Mouse (Mus musculus): Measurements from ENCODE around the gene Ccdc117. TPM values are rescaled to one million over a fixed set of nuclear protein-coding genes. Genes with fewer than 3 reads are reported as not detected.

Gene Ccdc117
- polyA plus RNA-seq (2016; fragmentation: Nextera tagmentation; extraction: Ambion mirVana): 28.7 and 33.2 TPM in 2 replicates

- peak; percentile 92 for DNase-seq (ENCODE audit: low spot score)
- under 1% methylated on average over 65 of the region's 65 CpGs for WGBS
These were observed at the start of gene Ccdc117 for GRCm38 (mm10) chr11:5541799-5542481. Ccdc117 (minus strand) TSS chr11:5542187.

GRCm38 (mm10) chr11:5575046-5575445 lies 33.1 kb upstream of the Ccdc117 start:
- WGBS: 72% methylated on average over 6 of the region's 6 CpGs
- Histone ChIP-seq H3K4me3 (no peak overlapping the region), H3K27ac (replicated peaks) (no peak overlapping the region), H3K4me1 (peaks cover 12% of the 10 kb centered on the region), H3K27me3 (replicated peaks; ENCODE audit: low read depth, poor library complexity, severe bottlenecking) (no peaks in the 10 kb centered on the region), H3K9me3 (no peaks in the 10 kb centered on the region), H3K36me3 (replicated peaks) (no peaks in the 10 kb centered on the region)
- DNase-seq (ENCODE audit: low spot score): no peak

More at GRCm38 (mm10) chr11:5541799-5542481, at the start of gene Ccdc117:
- Histone ChIP-seq H3K4me1 (peaks cover 25% of the 10 kb centered on the region), H3K27ac (replicated peaks) (peak within 1 kb of the TSS; percentile 95), H3K36me3 (replicated peaks) (peaks cover 29% of the 10 kb centered on the region), H3K27me3 (replicated peaks; ENCODE audit: low read depth, poor library complexity, severe bottlenecking) (no peaks in the 10 kb centered on the region), H3K4me3 (peak within 1 kb of the TSS; percentile 81), H3K9me3 (no peaks in the 10 kb centered on the region)

- Histone ChIP-seq H3K4me1 (peaks cover 12% of the 10 kb centered on the region), H3K9me3 (no peaks in the 10 kb centered on the region), H3K27me3 (replicated peaks; ENCODE audit: low read depth, poor library complexity, severe bottlenecking) (no peaks in the 10 kb centered on the region), H3K36me3 (replicated peaks) (no peaks in the 10 kb centered on the region), H3K4me3 (no peak overlapping the region), H3K27ac (replicated peaks) (no peak overlapping the region)
- WGBS: 81% methylated on average over 2 of the region's 2 CpGs
- no peak for DNase-seq (ENCODE audit: low spot score)
These were observed 31.8 kb upstream of the Ccdc117 start for GRCm38 (mm10) chr11:5573821-5574220.

- no peaks in the 10 kb centered on the region for H3K9me3 ChIP-seq
- 0 out of 2 replicates have a peak, but pooled peaks cover 1% of the 10 kb centered on the region for H3K4me1 ChIP-seq
- H3K36me3 ChIP-seq (replicated peaks): no peaks in the 10 kb centered on the region
- WGBS: 94% methylated on average over 4 of the region's 4 CpGs
- H3K27ac ChIP-seq (replicated peaks): no peak overlapping the region
- DNase-seq (ENCODE audit: low spot score): no peak
- H3K27me3 ChIP-seq (replicated peaks; ENCODE audit: low read depth, poor library complexity, severe bottlenecking): no peaks in the 10 kb centered on the region
- H3K4me3 ChIP-seq: no peak overlapping the region
These were observed 29.9 kb upstream of the Ccdc117 start for GRCm38 (mm10) chr11:5571856-5572255.

- Histone ChIP-seq H3K27ac (replicated peaks) (no peak within 1 kb of the TSS), H3K9me3 (no peaks in the 10 kb centered on the region), H3K27me3 (replicated peaks; ENCODE audit: low read depth, poor library complexity, severe bottlenecking) (no peaks in the 10 kb centered on the region), H3K4me3 (no peak within 1 kb of the TSS), H3K36me3 (replicated peaks) (no peaks in the 10 kb centered on the region), H3K4me1 (no peaks in the 10 kb centered on the region)
- 87% methylated on average over 12 of the region's 12 CpGs for WGBS
- DNase-seq (ENCODE audit: low spot score): no peak
These were observed 27.5 kb upstream of the Ccdc117 start, which contains the start of gene Ankrd36 for GRCm38 (mm10) chr11:5569474-5569873. Ankrd36 (plus strand) TSS chr11:5569684.

GRCm38 (mm10) chr11:5568082-5568481 lies 26.1 kb upstream of the Ccdc117 start:
- 91% methylated on average over 5 of the region's 5 CpGs for WGBS
- Histone ChIP-seq H3K9me3 (no peaks in the 10 kb centered on the region), H3K27ac (replicated peaks) (no peak overlapping the region)

GRCm38 (mm10) chr11:5567654-5568053 lies 25.7 kb upstream of the Ccdc117 start:
- Histone ChIP-seq H3K4me1 (peaks cover 11% of the 10 kb centered on the region), H3K27me3 (replicated peaks; ENCODE audit: low read depth, poor library complexity, severe bottlenecking) (no peaks in the 10 kb centered on the region), H3K4me3 (no peak overlapping the region), H3K9me3 (no peaks in the 10 kb centered on the region), H3K36me3 (replicated peaks) (no peaks in the 10 kb centered on the region), H3K27ac (replicated peaks) (no peak overlapping the region)
- DNase-seq (ENCODE audit: low spot score): no peak
- 96% methylated on average over 6 of the region's 6 CpGs for WGBS

More at GRCm38 (mm10) chr11:5568082-5568481, 26.1 kb upstream of the Ccdc117 start:
- Histone ChIP-seq H3K4me3 (no peak overlapping the region), H3K36me3 (replicated peaks) (no peaks in the 10 kb centered on the region), H3K27me3 (replicated peaks; ENCODE audit: low read depth, poor library complexity, severe bottlenecking) (no peaks in the 10 kb centered on the region), H3K4me1 (peaks cover 7% of the 10 kb centered on the region)
- no peak for DNase-seq (ENCODE audit: low spot score)

- WGBS: 74% methylated on average over 2 of the region's 2 CpGs
- H3K27me3 ChIP-seq (replicated peaks; ENCODE audit: low read depth, poor library complexity, severe bottlenecking): no peaks in the 10 kb centered on the region
- H3K4me3 ChIP-seq: no peak overlapping the region
- DNase-seq (ENCODE audit: low spot score): no peak
- no peak overlapping the region for H3K27ac ChIP-seq (replicated peaks)
- no peaks in the 10 kb centered on the region for H3K36me3 ChIP-seq (replicated peaks)
- no peaks in the 10 kb centered on the region for H3K9me3 ChIP-seq
- peaks cover 17% of the 10 kb centered on the region for H3K4me1 ChIP-seq
These were observed 24.5 kb upstream of the Ccdc117 start for GRCm38 (mm10) chr11:5566506-5566905.

GRCm38 (mm10) chr11:5565596-5565995 lies 23.6 kb upstream of the Ccdc117 start:
- H3K27ac ChIP-seq (replicated peaks): no peak overlapping the region
- H3K27me3 ChIP-seq (replicated peaks; ENCODE audit: low read depth, poor library complexity, severe bottlenecking): no peaks in the 10 kb centered on the region
- H3K9me3 ChIP-seq: no peaks in the 10 kb centered on the region
- no peaks in the 10 kb centered on the region for H3K36me3 ChIP-seq (replicated peaks)
- DNase-seq (ENCODE audit: low spot score): no peak
- H3K4me3 ChIP-seq: no peak overlapping the region
- WGBS: 90% methylated on average over 3 of the region's 3 CpGs
- H3K4me1 ChIP-seq: peaks cover 21% of the 10 kb centered on the region

- Histone ChIP-seq H3K9me3 (no peaks in the 10 kb centered on the region), H3K4me1 (peaks cover 31% of the 10 kb centered on the region), H3K27me3 (replicated peaks; ENCODE audit: low read depth, poor library complexity, severe bottlenecking) (no peaks in the 10 kb centered on the region), H3K4me3 (no peak overlapping the region), H3K36me3 (replicated peaks) (no peaks in the 10 kb centered on the region), H3K27ac (replicated peaks) (no peak overlapping the region)
- no peak for DNase-seq (ENCODE audit: low spot score)
- WGBS: 65% methylated on average over 6 of the region's 6 CpGs
These were observed 21.9 kb upstream of the Ccdc117 start for GRCm38 (mm10) chr11:5563898-5564297.

- peaks cover 31% of the 10 kb centered on the region for H3K4me1 ChIP-seq
These were observed 20.8 kb upstream of the Ccdc117 start for GRCm38 (mm10) chr11:5562625-5563268.

GRCm38 (mm10) chr11:5560273-5560672 lies 18.3 kb upstream of the Ccdc117 start:
- no peak for DNase-seq (ENCODE audit: low spot score)
- peaks cover 31% of the 10 kb centered on the region for H3K4me1 ChIP-seq
- H3K4me3 ChIP-seq: no peak overlapping the region
- H3K27me3 ChIP-seq (replicated peaks; ENCODE audit: low read depth, poor library complexity, severe bottlenecking): no peaks in the 10 kb centered on the region
- WGBS: 82% methylated on average over 3 of the region's 3 CpGs
- H3K36me3 ChIP-seq (replicated peaks): no peaks in the 10 kb centered on the region
- no peaks in the 10 kb centered on the region for H3K9me3 ChIP-seq
- no peak overlapping the region for H3K27ac ChIP-seq (replicated peaks)

More at GRCm38 (mm10) chr11:5562625-5563268, 20.8 kb upstream of the Ccdc117 start:
- WGBS: 25% methylated on average over 9 of the region's 9 CpGs
- H3K36me3 ChIP-seq (replicated peaks): no peaks in the 10 kb centered on the region
- H3K9me3 ChIP-seq: no peaks in the 10 kb centered on the region
- H3K27me3 ChIP-seq (replicated peaks; ENCODE audit: low read depth, poor library complexity, severe bottlenecking): no peaks in the 10 kb centered on the region
- H3K4me3 ChIP-seq: no peak overlapping the region
- DNase-seq (ENCODE audit: low spot score): no peak
- H3K27ac ChIP-seq (replicated peaks): peak overlapping the region; percentile 51

- no peak for DNase-seq (ENCODE audit: low spot score)
- no peaks in the 10 kb centered on the region for H3K36me3 ChIP-seq (replicated peaks)
- 66% methylated on average over 1 of the region's 1 CpGs for WGBS
These were observed 9.9 kb upstream of the Ccdc117 start for GRCm38 (mm10) chr11:5551931-5552330.

More at GRCm38 (mm10) chr11:5551931-5552330, 9.9 kb upstream of the Ccdc117 start:
- Histone ChIP-seq H3K9me3 (no peaks in the 10 kb centered on the region; the same call in 1 of the 2 replicates), H3K4me3 (no peak overlapping the region), H3K27me3 (replicated peaks; ENCODE audit: low read depth, poor library complexity, severe bottlenecking) (no peaks in the 10 kb centered on the region), H3K27ac (replicated peaks) (no peak overlapping the region), H3K4me1 (no peaks in the 10 kb centered on the region)

Data from embryonic facial prominence, embryonic 10.5 days (tissue).